ENCODE assay signal across 19 mouse cellular contexts in genomic region chr3:60475055-60475454, GRCm38 (mm10). TPM values are rescaled to one million over a fixed set of nuclear protein-coding genes. Genes with fewer than 3 reads are reported as not detected.
DNase-seq lines count a peak whose midpoint lies in the region; ATAC-seq and TF ChIP-seq lines count a peak whose summit lies in the region.
"Had no signal": no experiment of that assay in that cellular context is flagged by ENCODE, and none has a peak within 500 bp of the region (broad histone marks: within the 10 kb centered on the region; RNA-seq: fewer than 3 reads in every experiment).

No protein-coding gene starts in this region.

- H3K9ac ChIP-seq in liver, adult 2 months (ENCODE audit: low read depth, low read length) = no peak overlapping the region
- no peak overlapping the region for H3K9ac ChIP-seq in hindbrain, embryonic 12.5 days
- H3K9ac ChIP-seq: lung, embryonic 15.5 days; midbrain, embryonic 15.5 days had no signal

- no peak for TF ChIP-seq POLR2A in liver, adult 2 months (IDR thresholded peaks at IDR 0.05; ENCODE audit: extremely low read depth, insufficient read depth, low read length)

- H3K4me3 ChIP-seq in liver, adult 2 months (ENCODE audit: insufficient read depth, low read depth, low read length) = peak overlapping the region; percentile 40; the same call in 1 of the 2 replicates
- H3K4me3 ChIP-seq in G1E (ENCODE audit: low read depth, low read length) = peak overlapping the region; percentile 67
- peak overlapping the region; percentile 66 for H3K4me3 ChIP-seq in macrophage (ENCODE audit: inconsistent target)
- no peak overlapping the region for H3K4me3 ChIP-seq in hindbrain, embryonic 12.5 days
- H3K4me3 ChIP-seq: left cerebral cortex, adult 2 months; limb, embryonic 10.5 days; lung, embryonic 15.5 days; midbrain, embryonic 15.5 days had no signal

- H3K27me3 ChIP-seq in liver, adult 2 months (ENCODE audit: control insufficient read depth, insufficient read depth, low read length) = no peaks in the 10 kb centered on the region
- H3K27me3 ChIP-seq in G1E (ENCODE audit: insufficient read depth, low read length) = no peaks in the 10 kb centered on the region
- no peaks in the 10 kb centered on the region for H3K27me3 ChIP-seq in hindbrain, embryonic 12.5 days
- H3K27me3 ChIP-seq: lung, embryonic 15.5 days; midbrain, embryonic 15.5 days; Patski had no signal

- no peaks in the 10 kb centered on the region for H3K9me3 ChIP-seq in G1E (replicated peaks)
- no peaks in the 10 kb centered on the region for H3K9me3 ChIP-seq in hindbrain, embryonic 12.5 days (replicated peaks)
- H3K9me3 ChIP-seq: limb, embryonic 10.5 days; lung, embryonic 15.5 days; midbrain, embryonic 15.5 days had no signal

- 90% methylated on average over 2 of the region's 2 CpGs for WGBS in liver, adult 2 months
- 18% methylated on average over 2 of the region's 2 CpGs for WGBS in macrophage (ENCODE audit: missing documents)
- 93% methylated on average over 2 of the region's 2 CpGs for WGBS in hindbrain, embryonic 12.5 days

- no peaks in the 10 kb centered on the region for H3K79me2 ChIP-seq in liver, adult 2 months (ENCODE audit: control insufficient read depth, insufficient read depth, low read length)
- peaks cover 98% of the 10 kb centered on the region for H3K79me2 ChIP-seq in macrophage (ENCODE audit: inconsistent target)

- no peaks in the 10 kb centered on the region for H3K4me1 ChIP-seq in liver, adult 2 months (ENCODE audit: control insufficient read depth, insufficient read depth, low read length)
- peaks cover 32% of the 10 kb centered on the region for H3K4me1 ChIP-seq in G1E (ENCODE audit: insufficient read depth, low read depth, low read length)
- no peaks in the 10 kb centered on the region for H3K4me1 ChIP-seq in hindbrain, embryonic 12.5 days
- H3K4me1 ChIP-seq: limb, embryonic 10.5 days; lung, embryonic 15.5 days; midbrain, embryonic 15.5 days had no signal

- TF ChIP-seq CTCF in liver, adult 2 months (IDR thresholded peaks at IDR 0.05; ENCODE audit: low read depth, low read length) = no peak
- no peak for TF ChIP-seq CTCF in G1E (IDR thresholded peaks at IDR 0.05; ENCODE audit: low read depth, low read length)

- no peaks in the 10 kb centered on the region for H3K36me3 ChIP-seq in liver, adult 2 months (ENCODE audit: control insufficient read depth, insufficient read depth, low read length)
- peaks cover 7% of the 10 kb centered on the region for H3K36me3 ChIP-seq in G1E (replicated peaks)
- H3K36me3 ChIP-seq in macrophage (ENCODE audit: inconsistent target) = no peaks in the 10 kb centered on the region
- H3K36me3 ChIP-seq in hindbrain, embryonic 12.5 days = no peaks in the 10 kb centered on the region
- H3K36me3 ChIP-seq: limb, embryonic 10.5 days; lung, embryonic 15.5 days; midbrain, embryonic 15.5 days had no signal

- ATAC-seq in G1E (ENCODE audit: extremely low read depth, insufficient number of reproducible peaks, low FRiP score, poor library complexity, severe bottlenecking) = no peak
- 0 out of 2 replicates have a peak, but pooled peaks have one; percentile 11 for ATAC-seq in erythroid progenitor cell, adult 5-6 weeks (replicated peaks; ENCODE audit: low FRiP score, poor library complexity, severe bottlenecking)
- no peak for ATAC-seq in hindbrain, embryonic 12.5 days (ENCODE audit: low FRiP score)
- ATAC-seq: activated CD4-positive, CD25-positive, alpha-beta regulatory T cell, adult 4 months; hindbrain, postnatal 0 days; midbrain, embryonic 15.5 days; Patski had no signal

- no peak overlapping the region for H3K27ac ChIP-seq in liver, adult 2 months (replicated peaks; ENCODE audit: insufficient read depth, low read depth, low read length)
- peak overlapping the region; percentile 96 for H3K27ac ChIP-seq in macrophage
- no peak overlapping the region for H3K27ac ChIP-seq in hindbrain, embryonic 12.5 days
- H3K27ac ChIP-seq: hindbrain, postnatal 0 days; kidney, postnatal 0 days; limb, embryonic 10.5 days; lung, embryonic 15.5 days; midbrain, embryonic 15.5 days had no signal

- H3K4me2 ChIP-seq in hindbrain, embryonic 12.5 days (replicated peaks) = no peak overlapping the region
- H3K4me2 ChIP-seq: lung, embryonic 15.5 days; midbrain, embryonic 15.5 days had no signal

- no peak for DNase-seq in liver, adult 2 months (ENCODE audit: extremely low read depth, low read depth, low spot score)
- no peak for DNase-seq in liver
- no peak for DNase-seq in G1E (ENCODE audit: low spot score)
- no peak for DNase-seq in cerebellum, postnatal 14 days
- DNase-seq: cerebellum, adult 11 months; gastrocnemius, postnatal 10 days; kidney, adult 11 months; retina, postnatal 1 day had no signal

RNA-seq across cellular contexts. Expression of gene Mbnl1, which starts 2.4 kb away (rescaled TPM):
- total RNA-seq in liver, adult 2 months (2014; rRNA removed) = 107 and 111 TPM in 2 replicates
- 22.6 and 27.3 TPM in 2 replicates for polyA plus RNA-seq in liver, adult 2 months (2012; rRNA removed)
- total RNA-seq in G1E (2014; fragmentation: Nextera tagmentation) = 879 and 928 TPM in 2 replicates
- total RNA-seq in G1E (2017) = 680 and 689 TPM in 2 replicates
- 115 and 131 TPM in 2 replicates for polyA plus RNA-seq in G1E (2012)
- 290 and 329 TPM in 2 replicates for total RNA-seq in erythroid progenitor cell, adult 5-6 weeks (2015; ENCODE audit: low replicate concordance)
- 321 and 380 TPM in 2 replicates for total RNA-seq in erythroid progenitor cell, adult 5-6 weeks (2017; ENCODE audit: low replicate concordance)
- total RNA-seq in macrophage (2018; cell fraction: chromatin; rRNA removed) = 1,000 to 10,000 TPM in 15 of 26 experiments, 100 to 1,000 TPM in 10, 10 to 100 TPM in 1; 83.6 to 1,534 (median 1,127) TPM
- total RNA-seq in macrophage (2018; cell fraction: cytosol; rRNA removed) = 100 to 1,000 TPM; 334 to 648 (median 462) TPM
- total RNA-seq in macrophage (2018; cell fraction: nucleus; rRNA removed) = 1,000 to 10,000 TPM in 11 of 26 experiments, 100 to 1,000 TPM in 15; 271 to 1,882 (median 927) TPM
- polyA plus RNA-seq in macrophage (2018) = 311 to 412 TPM (median 370 TPM) in 3 replicates
- 46.9 and 56.2 TPM in 2 replicates for polyA plus RNA-seq in hindbrain, embryonic 12.5 days (2016; fragmentation: Nextera tagmentation; extraction: Ambion mirVana)
